In the genomic region with DNA sequence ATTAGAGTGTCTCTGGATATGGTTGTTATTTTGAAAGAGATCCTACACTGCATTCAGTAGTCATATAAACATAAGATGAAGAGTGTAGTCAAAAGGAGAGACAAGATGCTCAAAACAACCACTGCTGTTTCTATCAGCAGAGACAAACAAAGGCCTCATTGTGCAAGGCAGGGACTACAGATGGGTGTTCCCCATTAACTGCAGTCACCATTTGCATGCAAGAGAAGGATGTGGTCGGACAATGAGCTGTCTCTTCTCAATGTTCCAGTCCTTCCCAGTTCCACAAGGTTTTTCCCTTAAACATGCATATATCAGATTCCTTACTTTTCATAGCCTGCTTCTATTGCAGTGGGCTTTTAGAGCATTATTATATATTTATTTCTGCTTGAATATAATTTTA, we compare ENCODE assay signal across 29 mouse cellular contexts.
DNase-seq lines count a peak whose midpoint lies in the region; ATAC-seq lines count a peak whose summit lies in the region.
"Had no signal": no experiment of that assay in that cellular context is flagged by ENCODE, and none has a peak within 500 bp of the region (broad histone marks: within the 10 kb centered on the region; RNA-seq: fewer than 3 reads in every experiment).

No protein-coding gene starts in this region.

- H3K9me3 ChIP-seq in neural tube, embryonic 12.5 days, result no peaks in the 10 kb centered on the region
- H3K9me3 ChIP-seq: embryonic facial prominence, embryonic 10.5 days; embryonic facial prominence, embryonic 15.5 days; forebrain, embryonic 12.5 days; hindbrain, embryonic 13.5 days had no signal

- ATAC-seq in neural tube, embryonic 12.5 days (ENCODE audit: low FRiP score, low read depth), result peak; percentile 71
- ATAC-seq: CD4-positive, CD25-positive, alpha-beta regulatory T cell, adult 4 months; forebrain, postnatal 0 days; inflammation-experienced regulatory T-cells, adult 6 months; Patski had no signal

- no peak overlapping the region for H3K9ac ChIP-seq in neural tube, embryonic 12.5 days
- H3K9ac ChIP-seq: embryonic facial prominence, embryonic 15.5 days; forebrain, embryonic 12.5 days; forebrain, postnatal 0 days; hindbrain, embryonic 13.5 days; liver, embryonic 14.5 days; lung, embryonic 14.5 days had no signal

- 13% methylated on average over 1 of the region's 1 CpGs for WGBS in neural tube, embryonic 12.5 days

- H3K36me3 ChIP-seq in neural tube, embryonic 12.5 days, result no peaks in the 10 kb centered on the region
- H3K36me3 ChIP-seq: embryonic facial prominence, embryonic 10.5 days; embryonic facial prominence, embryonic 15.5 days; forebrain, embryonic 12.5 days; hindbrain, embryonic 13.5 days had no signal

- peak; percentile 19 for DNase-seq in embryo, embryonic 10.5 days (ENCODE audit: low spot score)
- no peak for DNase-seq in embryo, embryonic 9.5 days (ENCODE audit: extremely low spot score)
- DNase-seq in neural tube, embryonic 10.5 days (ENCODE audit: extremely low spot score, low spot score), result no peak
- peak; percentile 32 for DNase-seq in NIH3T3 (ENCODE audit: low read depth)
- DNase-seq in mesoderm, embryonic 11.5 days (ENCODE audit: low read depth, low spot score), result peak; percentile 27
- no peak for DNase-seq in lung, adult 18-20 months
- DNase-seq in heart, adult 8-10 months (ENCODE audit: low spot score), result no peak
- DNase-seq: adrenal gland, postnatal 25 days; cerebellum, adult 8-10 months; cerebellum, postnatal 36 days; forebrain, postnatal 0 days; kidney, adult 11 months; kidney, postnatal 14 days; layer of hippocampus, adult 9-11 months; liver; lung, embryonic 14.5 days; lung, postnatal 14 days; right cerebral cortex, postnatal 14 days; thymus, postnatal 14 days had no signal

- H3K4me3 ChIP-seq in neural tube, embryonic 12.5 days, result no peak overlapping the region
- H3K4me3 ChIP-seq: embryonic facial prominence, embryonic 10.5 days; embryonic facial prominence, embryonic 15.5 days; forebrain, embryonic 12.5 days; hindbrain, embryonic 13.5 days had no signal

- H3K27me3 ChIP-seq in neural tube, embryonic 12.5 days (replicated peaks), result no peaks in the 10 kb centered on the region
- H3K27me3 ChIP-seq: embryonic facial prominence, embryonic 15.5 days; forebrain, embryonic 12.5 days; hindbrain, embryonic 13.5 days had no signal

- H3K4me2 ChIP-seq in neural tube, embryonic 12.5 days (replicated peaks), result no peak overlapping the region
- H3K4me2 ChIP-seq: embryonic facial prominence, embryonic 15.5 days; forebrain, embryonic 12.5 days; hindbrain, embryonic 13.5 days; lung, embryonic 14.5 days; midbrain, embryonic 11.5 days had no signal

- no peaks in the 10 kb centered on the region; the same call in 1 of the 2 replicates for H3K4me1 ChIP-seq in neural tube, embryonic 12.5 days
- H3K4me1 ChIP-seq: embryonic facial prominence, embryonic 10.5 days; embryonic facial prominence, embryonic 15.5 days; forebrain, embryonic 12.5 days; hindbrain, embryonic 13.5 days had no signal

- no peak overlapping the region for H3K27ac ChIP-seq in neural tube, embryonic 12.5 days
- H3K27ac ChIP-seq: embryonic facial prominence, embryonic 10.5 days; embryonic facial prominence, embryonic 15.5 days; forebrain, embryonic 12.5 days; hindbrain, embryonic 13.5 days; liver, embryonic 14.5 days had no signal

Comparison
In these comparisons a context has a peak if more than half of its experiments do, and no peak if none do; other contexts are left out.
1. DNase-seq: peak in embryo, embryonic 10.5 days (single experiment), NIH3T3 (single experiment) and mesoderm, embryonic 11.5 days (single experiment); none in embryo, embryonic 9.5 days (single experiment), neural tube, embryonic 10.5 days (single experiment), lung, adult 18-20 months (0 of 2) and heart, adult 8-10 months (single experiment).